Mouse (Mus musculus) liver, adult 2 months (tissue): ENCODE measurements around the gene Mfsd4b5.

ENCODE experiments used
- CTCF ChIP-seq: fragments of 200-500 bp; IDR thresholded peaks from 2 replicates; pipeline ENCODE4 v1.5.1; 2011; ENCODE audit warnings: low read depth, low read length, control low read depth
- POLR2A ChIP-seq: fragments of 200-500 bp; IDR thresholded peaks from 2 replicates; pipeline ENCODE4 v1.6.1; 2011; ENCODE audit warnings: low read length, control low read depth; ENCODE audit not compliant: insufficient read depth; ENCODE audit errors: extremely low read depth

DNA sequence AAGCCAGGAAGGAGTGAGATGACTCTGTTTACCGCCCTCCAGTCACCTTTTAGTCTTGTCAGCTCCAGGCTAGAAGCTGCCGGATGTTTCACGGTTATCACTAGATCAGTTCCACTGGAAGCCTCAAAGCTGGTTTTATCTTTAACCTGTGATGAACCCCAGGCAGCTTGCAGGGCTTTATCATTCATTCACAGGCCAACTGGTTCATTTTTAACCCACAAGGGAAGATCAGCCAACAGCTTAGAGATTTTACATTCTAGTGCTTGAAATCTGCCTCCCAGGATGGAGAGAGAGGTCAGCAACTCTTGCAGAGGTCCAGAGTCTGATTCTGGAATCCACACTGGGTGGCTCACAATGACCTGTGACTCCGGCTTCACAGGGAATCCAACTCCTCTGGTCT lies 4.7 kb upstream of the Mfsd4b5 start:
- TF ChIP-seq CTCF = no peak
- TF ChIP-seq POLR2A = no peak
